Mouse (Mus musculus) erythroblast, adult 5-6 weeks (primary cell): Measurements from ENCODE around the gene Hoxb5. TPM values are rescaled to one million over a fixed set of nuclear protein-coding genes. Genes with fewer than 3 reads are reported as not detected.

ENCODE experiments used
- ATAC-seq: replicated peaks from 2 replicates; pipeline ENCODE4 v1.8.0; 2016; ENCODE audit warnings: moderate number of reproducible peaks, mild to moderate bottlenecking, moderate TSS enrichment, inconsistent platforms; ENCODE audit not compliant: poor library complexity, low FRiP score, severe bottlenecking
- total RNA-seq, 2 experiments: library from RNA; stranded (forward) in 1 of 2; stranded (reverse) in 1 of 2; fragments of 150-400 nt in 1 of 2; fragments of 200-764, 138-1000 nt in 1 of 2; gene quantifications; 2 replicates each; pipeline versions ENCODE4 v1.2.3 to v1.2.4; 2015 to 2017; ENCODE audit warnings: low replicate concordance in 2 of 2

Gene Hoxb5
- total RNA-seq, 2 experiments from 2014 or later: not detected

GRCm38 (mm10) chr11:96346916-96347520 lies 43.9 kb downstream of the Hoxb5 start:
- ATAC-seq: no peak

- no peak for ATAC-seq
These were observed 44.6 kb downstream of the Hoxb5 start for GRCm38 (mm10) chr11:96347717-96348116.

GRCm38 (mm10) chr11:96348141-96348928 lies 45.2 kb downstream of the Hoxb5 start:
- ATAC-seq: no peak

GRCm38 (mm10) chr11:96348988-96349387 lies 45.9 kb downstream of the Hoxb5 start:
- ATAC-seq: no peak

- ATAC-seq: no peak
These were observed 46.6 kb downstream of the Hoxb5 start for GRCm38 (mm10) chr11:96349491-96350340.

- ATAC-seq: no peak
These were observed 47.1 kb downstream of the Hoxb5 start, which contains the start of gene Hoxb2 for GRCm38 (mm10) chr11:96350341-96350624. Gene Hoxb2 (plus strand): TSS chr11:96350525.

- ATAC-seq: no peak
These were observed 47.7 kb downstream of the Hoxb5 start for GRCm38 (mm10) chr11:96350791-96351190.

GRCm38 (mm10) chr11:96351312-96351711 lies 48.2 kb downstream of the Hoxb5 start:
- ATAC-seq: no peak

- no peak for ATAC-seq
These were observed 48.7 kb downstream of the Hoxb5 start for GRCm38 (mm10) chr11:96351831-96352230.

- ATAC-seq: no peak
These were observed 49.8 kb downstream of the Hoxb5 start for GRCm38 (mm10) chr11:96352691-96353521.

- ATAC-seq: no peak
These were observed 50.3 kb downstream of the Hoxb5 start for GRCm38 (mm10) chr11:96353522-96353841.

- no peak for ATAC-seq
These were observed 50.8 kb downstream of the Hoxb5 start for GRCm38 (mm10) chr11:96353939-96354338.

GRCm38 (mm10) chr11:96354376-96354775 lies 51.2 kb downstream of the Hoxb5 start:
- ATAC-seq: no peak

- no peak for ATAC-seq
These were observed 51.7 kb downstream of the Hoxb5 start for GRCm38 (mm10) chr11:96354801-96355311.

Other genes with a start within 250 kb of the Hoxb5 start
- 7.1 TPM in 2 replicates for gene Ube2z, start 237.9 kb upstream of the Hoxb5 start, total RNA-seq (2015; ENCODE audit: low replicate concordance)
- gene Ube2z, start 237.9 kb upstream of the Hoxb5 start, total RNA-seq (2017; ENCODE audit: low replicate concordance): 9.2 and 10.3 TPM in 2 replicates
- 127 and 128 TPM in 2 replicates for gene Atp5g1, start 227.7 kb upstream of the Hoxb5 start, total RNA-seq (2015; ENCODE audit: low replicate concordance)
- gene Atp5g1, start 227.7 kb upstream of the Hoxb5 start, total RNA-seq (2017; ENCODE audit: low replicate concordance): 4.8 and 21.7 TPM in 2 replicates
- not detected in 2 replicates for gene Calcoco2, start 191.4 kb upstream of the Hoxb5 start, total RNA-seq (2015; ENCODE audit: low replicate concordance)
- gene Calcoco2, start 191.4 kb upstream of the Hoxb5 start, total RNA-seq (2017; ENCODE audit: low replicate concordance): 0.17 TPM in 1 of 2 replicates, not detected in the other
- not detected in 2 replicates for gene Ttll6, start 169.6 kb upstream of the Hoxb5 start, total RNA-seq (2015; ENCODE audit: low replicate concordance)
- not detected in 2 replicates for gene Ttll6, start 169.6 kb upstream of the Hoxb5 start, total RNA-seq (2017; ENCODE audit: low replicate concordance)
- gene Hoxb13, start 109.0 kb upstream of the Hoxb5 start, total RNA-seq (2015; ENCODE audit: low replicate concordance): not detected in 2 replicates
- not detected in 2 replicates for gene Hoxb13, start 109.0 kb upstream of the Hoxb5 start, total RNA-seq (2017; ENCODE audit: low replicate concordance)
- gene Hoxb9, start 31.9 kb upstream of the Hoxb5 start, total RNA-seq (2015; ENCODE audit: low replicate concordance): not detected in 2 replicates
- gene Hoxb9, start 31.9 kb upstream of the Hoxb5 start, total RNA-seq (2017; ENCODE audit: low replicate concordance): 0.56 TPM in 1 of 2 replicates, not detected in the other
- gene Hoxb8, start 21.4 kb upstream of the Hoxb5 start, total RNA-seq (2015; ENCODE audit: low replicate concordance): not detected in 2 replicates
- gene Hoxb8, start 21.4 kb upstream of the Hoxb5 start, total RNA-seq (2017; ENCODE audit: low replicate concordance): not detected in 2 replicates
- gene Hoxb7, start 16.7 kb upstream of the Hoxb5 start, total RNA-seq (2015; ENCODE audit: low replicate concordance): not detected in 2 replicates
- not detected in 2 replicates for gene Hoxb7, start 16.7 kb upstream of the Hoxb5 start, total RNA-seq (2017; ENCODE audit: low replicate concordance)
- gene Hoxb6, start 10.9 kb upstream of the Hoxb5 start, total RNA-seq (2015; ENCODE audit: low replicate concordance): not detected in 2 replicates
- gene Hoxb6, start 10.9 kb upstream of the Hoxb5 start, total RNA-seq (2017; ENCODE audit: low replicate concordance): not detected in 2 replicates
- gene Hoxb4, start 14.9 kb downstream of the Hoxb5 start, total RNA-seq (2015; ENCODE audit: low replicate concordance): 0.63 TPM in 1 of 2 replicates, not detected in the other
- gene Hoxb4, start 14.9 kb downstream of the Hoxb5 start, total RNA-seq (2017; ENCODE audit: low replicate concordance): 0.56 and 0.77 TPM in 2 replicates
- gene Hoxb3, start 20.0 kb downstream of the Hoxb5 start, total RNA-seq (2015; ENCODE audit: low replicate concordance): not detected in 2 replicates
- not detected in 2 replicates for gene Hoxb3, start 20.0 kb downstream of the Hoxb5 start, total RNA-seq (2017; ENCODE audit: low replicate concordance)
- not detected in 2 replicates for gene Hoxb2, start 47.2 kb downstream of the Hoxb5 start, total RNA-seq (2015; ENCODE audit: low replicate concordance)
- gene Hoxb2, start 47.2 kb downstream of the Hoxb5 start, total RNA-seq (2017; ENCODE audit: low replicate concordance): not detected in 2 replicates
- not detected in 2 replicates for gene Hoxb1, start 62.4 kb downstream of the Hoxb5 start, total RNA-seq (2015; ENCODE audit: low replicate concordance)
- not detected in 2 replicates for gene Hoxb1, start 62.4 kb downstream of the Hoxb5 start, total RNA-seq (2017; ENCODE audit: low replicate concordance)
- not detected in 2 replicates for gene Skap1, start 161.3 kb downstream of the Hoxb5 start, total RNA-seq (2015; ENCODE audit: low replicate concordance)
- 2.6 TPM in 1 of 2 replicates, not detected in the other for gene Skap1, start 161.3 kb downstream of the Hoxb5 start, total RNA-seq (2017; ENCODE audit: low replicate concordance)